Mouse (Mus musculus) intestine, postnatal 0 days (tissue): ENCODE data around the gene Slc24a1. TPM values are rescaled to one million over a fixed set of nuclear protein-coding genes. Genes with fewer than 3 reads are reported as not detected.
A peak's percentile ranks its signal among the peaks of the same experiment; 100 is the strongest.

Experiments
- ATAC-seq: fragments of 200-750 bp; cut with Nextera tagmentation; 2 replicates; pipeline ENCODE4 v1.8.0; 2017; ENCODE audit warnings: mild to moderate bottlenecking, moderate TSS enrichment, moderate library complexity
- H3K27ac ChIP-seq: fragments of 300-500 bp; sonication (generic); 2 replicates; pipeline ENCODE4 v1.5.1; 2014; ENCODE audit warnings: mild to moderate bottlenecking, low read depth, low read length, moderate library complexity
- H3K27me3 ChIP-seq: fragments of 300-500 bp; sonication (generic); replicated peaks from 2 replicates; pipeline ENCODE4 v1.6.1; 2014; ENCODE audit warnings: low read length, mixed read lengths; ENCODE audit not compliant: control insufficient read depth, insufficient read depth
- H3K36me3 ChIP-seq: fragments of 300-500 bp; sonication (generic); 2 replicates; pipeline ENCODE4 v1.6.1; 2014; ENCODE audit warnings: mild to moderate bottlenecking, moderate library complexity; ENCODE audit not compliant: control insufficient read depth, insufficient read depth
- H3K4me1 ChIP-seq: fragments of 300-500 bp; sonication (generic); replicated peaks from 2 replicates; pipeline ENCODE4 v1.6.1; 2014; ENCODE audit warnings: antibody characterized with exemption, low read length, mixed read lengths; ENCODE audit not compliant: control insufficient read depth, insufficient read depth
- H3K4me2 ChIP-seq: fragments of 300-500 bp; sonication (generic); replicated peaks from 2 replicates; pipeline ENCODE4 v1.6.1; 2014; ENCODE audit warnings: low read depth, mild to moderate bottlenecking, moderate library complexity
- H3K4me3 ChIP-seq: fragments of 300-500 bp; sonication (generic); 2 replicates; pipeline ENCODE4 v1.5.1; 2014; ENCODE audit warnings: low read depth, low read length
- H3K9ac ChIP-seq: fragments of 300-500 bp; sonication (generic); 2 replicates; pipeline ENCODE4 v1.6.1; 2014; ENCODE audit warnings: mild to moderate bottlenecking, low read depth, low read length
- H3K9me3 ChIP-seq: fragments of 300-500 bp; sonication (generic); 2 replicates; pipeline ENCODE4 v1.6.1; 2016; ENCODE audit warnings: mixed run types; ENCODE audit not compliant: control insufficient read depth
- CTCF ChIP-seq: sonication (generic); IDR thresholded peaks from 2 replicates; pipeline ENCODE4 v1.5.1; 2016; ENCODE audit warnings: low read depth, mild to moderate bottlenecking, control low read depth, antibody characterized with exemption, moderate library complexity
- WGBS: fragments of 180-500 bp; shearing (Covaris S2); extraction: QIAGEN DNeasy Blood & Tissue Kit; methylation state at CpG from one replicate; pipeline ENCODE4 v1.1.7; 2014; 5-methylcytosine and 5-hydroxymethylcytosine counted together
- polyA plus RNA-seq: library from polyadenylated mRNA; unstranded; fragments of >200 nt; fragmentation: Nextera tagmentation; extraction: Ambion mirVana; gene quantifications from 2 replicates; pipeline ENCODE4 v1.2.1, GENCODE M21; 2015

Slc24a1 gene
- polyA plus RNA-seq, 1 experiment from 2014 or later, result 0.04 TPM

DNA sequence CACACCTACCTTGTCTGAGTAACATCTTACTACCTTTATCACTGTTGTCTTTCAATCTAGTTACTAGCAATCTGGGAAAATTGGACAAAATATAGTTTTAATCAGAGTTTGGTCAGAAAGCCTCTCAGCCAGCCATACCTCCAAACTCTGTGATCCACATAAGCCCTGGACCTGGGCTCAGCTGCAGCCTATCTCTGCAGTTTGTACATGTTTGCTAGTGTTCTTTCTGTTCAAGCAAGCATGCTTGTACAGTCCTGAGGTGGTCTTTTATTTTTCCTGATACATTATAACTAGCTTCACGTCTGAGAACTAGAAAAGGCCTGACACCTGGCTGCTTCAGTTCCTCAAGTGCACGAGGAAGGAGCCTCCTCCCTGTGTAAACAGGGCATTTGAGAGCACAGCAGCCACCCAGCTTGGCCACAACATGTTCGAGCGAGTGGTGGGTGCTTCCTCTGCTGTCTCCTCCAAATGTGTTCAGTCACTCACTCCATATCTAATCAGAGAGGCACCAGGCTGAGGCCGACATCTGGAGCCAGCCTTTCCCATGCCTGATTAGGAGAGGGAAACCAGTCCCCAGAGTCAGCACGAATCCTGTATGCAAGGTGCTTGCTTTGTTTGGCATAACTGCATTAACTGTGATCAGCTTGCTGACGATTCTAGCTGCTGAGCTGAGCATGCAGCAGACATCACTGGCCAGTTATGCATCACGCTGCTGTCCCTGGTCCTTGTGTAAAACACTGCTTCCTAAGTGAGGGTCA is 33.8 kb upstream of the Slc24a1 start:
- ATAC-seq, result no peak
- no peaks in the 10 kb centered on the region for H3K4me1 ChIP-seq
- WGBS, result 52% methylated on average over 8 of the region's 8 CpGs
- no peaks in the 10 kb centered on the region for H3K27me3 ChIP-seq
- H3K9ac ChIP-seq, result no peak overlapping the region
- no peak overlapping the region for H3K4me3 ChIP-seq
- no peaks in the 10 kb centered on the region for H3K9me3 ChIP-seq
- H3K36me3 ChIP-seq, result peaks cover 75% of the 10 kb centered on the region
- no peak for TF ChIP-seq CTCF
- H3K27ac ChIP-seq, result no peak overlapping the region
- H3K4me2 ChIP-seq, result no peak overlapping the region

DNA sequence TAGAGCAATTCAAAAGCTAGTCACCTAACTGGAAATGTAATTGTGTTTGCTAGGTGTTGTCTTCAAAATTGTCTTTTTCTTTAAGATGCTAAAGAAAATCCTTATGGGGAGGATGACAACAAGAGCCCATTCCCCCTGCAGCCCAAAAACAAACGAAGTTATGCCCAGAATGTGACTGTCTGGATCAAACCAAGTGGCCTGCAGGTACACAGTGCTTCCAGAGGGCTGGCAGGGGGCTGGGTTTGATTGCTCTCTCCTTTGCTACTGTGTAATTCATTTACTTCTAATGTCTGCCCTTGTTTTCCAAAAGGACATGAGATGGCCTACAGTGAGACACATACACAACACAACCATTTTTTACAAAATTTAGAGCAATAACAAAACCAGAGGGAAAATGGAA is 30.5 kb upstream of the Slc24a1 start:
- 79% methylated on average over 1 of the region's 1 CpGs for WGBS
- Histone ChIP-seq H3K4me1 (no peaks in the 10 kb centered on the region), H3K4me3 (no peak overlapping the region), H3K36me3 (peaks cover 87% of the 10 kb centered on the region), H3K4me2 (no peak overlapping the region), H3K9ac (no peak overlapping the region), H3K9me3 (no peaks in the 10 kb centered on the region), H3K27ac (no peak overlapping the region), H3K27me3 (no peaks in the 10 kb centered on the region)
- no peak for ATAC-seq
- TF ChIP-seq CTCF, result no peak

DNA sequence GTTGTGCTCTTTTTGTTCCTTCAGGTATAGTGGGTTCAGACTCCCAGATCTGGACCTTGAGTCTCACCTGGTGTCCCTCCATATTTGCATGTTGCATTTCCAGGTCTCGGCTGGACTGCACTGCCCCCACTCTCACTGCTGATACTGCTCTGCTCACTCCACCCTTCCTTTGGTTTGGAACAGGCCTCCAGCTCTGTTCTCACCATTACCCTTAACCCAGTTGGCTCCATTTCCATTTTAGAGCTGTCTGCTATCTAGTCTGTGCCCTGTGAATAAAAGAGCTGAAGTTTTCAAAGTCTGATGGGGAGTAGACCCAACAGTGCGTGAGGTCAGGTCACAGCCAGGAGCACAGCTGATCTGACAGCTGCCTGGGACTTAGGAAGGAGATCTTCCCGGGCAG is 29.1 kb upstream of the Slc24a1 start:
- Histone ChIP-seq H3K4me1 (no peaks in the 10 kb centered on the region), H3K27me3 (no peaks in the 10 kb centered on the region), H3K27ac (no peak overlapping the region), H3K9ac (no peak overlapping the region), H3K36me3 (peaks cover 86% of the 10 kb centered on the region), H3K4me2 (no peak overlapping the region), H3K9me3 (no peaks in the 10 kb centered on the region), H3K4me3 (no peak overlapping the region)
- 75% methylated on average over 3 of the region's 3 CpGs for WGBS
- TF ChIP-seq CTCF, result no peak
- no peak for ATAC-seq

DNA sequence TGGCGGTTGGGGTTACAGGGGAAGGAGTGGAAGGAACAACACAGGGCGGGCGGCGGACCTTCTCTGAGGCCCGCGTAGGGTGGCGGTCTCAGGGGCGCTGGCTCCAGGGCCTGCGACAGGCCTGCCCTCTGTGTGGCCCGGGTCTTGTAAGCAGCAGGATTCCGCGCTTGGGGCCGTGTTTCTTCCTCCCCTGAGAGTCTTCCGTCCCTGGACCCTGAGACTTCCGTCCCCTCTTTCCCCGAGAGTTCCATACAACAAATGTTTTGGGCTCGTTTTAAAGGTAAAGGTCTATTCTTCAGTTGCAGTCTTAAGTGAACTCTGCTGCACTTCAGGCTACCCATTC is 9.5 kb upstream of the Slc24a1 start:
- H3K4me2 ChIP-seq, result peak overlapping the region; percentile 68
- H3K9ac ChIP-seq, result peak overlapping the region; percentile 90
- peak overlapping the region; percentile 91 for H3K4me3 ChIP-seq
- no peak for TF ChIP-seq CTCF
- 0% methylated on average over 15 of the region's 17 CpGs for WGBS
- no peaks in the 10 kb centered on the region for H3K4me1 ChIP-seq
- no peaks in the 10 kb centered on the region for H3K27me3 ChIP-seq
- H3K36me3 ChIP-seq, result peaks cover 15% of the 10 kb centered on the region; the same call in 1 of the 2 replicates
- ATAC-seq, result peak; percentile 72
- H3K9me3 ChIP-seq, result no peaks in the 10 kb centered on the region
- H3K27ac ChIP-seq, result peak overlapping the region; percentile 88

DNA sequence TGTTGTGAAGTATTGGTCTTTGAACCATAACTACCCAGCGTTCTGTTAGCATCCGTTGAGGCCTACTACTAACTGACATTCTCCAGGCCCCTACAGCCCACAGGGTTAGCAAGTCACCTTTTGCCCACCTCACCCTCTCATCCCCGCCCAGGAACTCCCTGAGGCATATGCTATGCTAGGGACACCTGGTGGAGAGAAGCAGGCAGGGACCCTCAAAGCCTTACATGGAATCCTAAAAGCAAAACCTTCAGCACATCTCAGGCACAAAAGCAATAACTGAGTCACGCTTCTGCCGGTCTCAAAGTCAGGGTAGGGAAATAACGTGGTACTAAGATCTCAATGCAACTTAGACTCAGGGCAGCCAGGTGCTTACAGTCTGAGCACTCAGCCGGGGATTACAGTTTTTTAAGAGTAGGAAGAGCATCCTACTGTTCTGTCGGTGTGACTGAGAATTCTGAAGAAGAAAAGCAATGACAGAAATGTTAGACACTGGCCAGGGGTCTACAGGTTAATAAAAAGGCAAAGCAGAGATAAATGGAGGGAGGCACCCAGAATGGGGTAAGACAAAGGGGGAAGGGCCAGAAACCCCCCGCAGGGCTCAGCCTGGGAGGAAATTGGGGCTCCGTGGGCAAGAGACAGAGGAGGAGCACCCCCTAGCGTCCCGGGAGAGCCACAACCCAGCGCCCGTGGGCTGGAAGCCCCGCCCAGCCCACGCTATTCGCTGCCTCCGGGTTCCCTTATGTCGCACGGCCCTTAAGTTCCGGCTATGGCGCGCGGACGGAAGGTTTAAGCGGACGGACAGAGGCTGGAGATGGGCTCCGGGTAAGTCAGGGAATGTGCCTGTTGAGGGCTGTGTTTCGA is 8.9 kb upstream of the Slc24a1 start, which contains the start of gene Ints14:
TSS of gene Ints14 (plus strand) at position 789 of the 861 bp plus-strand sequence.
- 6% methylated on average over 29 of the region's 29 CpGs for WGBS
- Histone ChIP-seq H3K4me3 (peak within 1 kb of the TSS; percentile 91), H3K27me3 (no peaks in the 10 kb centered on the region), H3K4me2 (peak within 1 kb of the TSS; percentile 68), H3K4me1 (no peaks in the 10 kb centered on the region), H3K36me3 (peaks cover 9% of the 10 kb centered on the region; the same call in 1 of the 2 replicates), H3K9ac (peak within 1 kb of the TSS; percentile 90), H3K27ac (peak within 1 kb of the TSS; percentile 88), H3K9me3 (no peaks in the 10 kb centered on the region)
- peak; percentile 94 for ATAC-seq
- peak; percentile 92 for TF ChIP-seq CTCF

DNA sequence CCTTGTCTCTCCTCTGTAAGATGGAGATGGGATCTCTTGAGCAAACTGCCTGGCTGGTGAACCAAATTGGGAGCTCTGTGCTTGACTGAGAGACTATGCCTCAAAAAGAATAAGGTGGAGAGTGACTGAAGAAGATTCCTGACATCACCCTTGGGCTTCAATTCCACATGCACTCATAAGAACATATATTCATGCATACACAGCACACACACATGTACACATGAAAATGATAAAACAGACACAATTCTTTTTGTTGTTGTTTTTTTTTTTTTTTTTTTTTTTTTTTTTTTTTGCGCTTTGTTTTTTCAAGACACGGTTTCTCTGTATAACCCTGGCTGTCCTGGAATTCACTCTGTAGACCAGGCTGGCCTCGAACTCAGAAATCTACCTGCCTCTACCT is 5.9 kb upstream of the Slc24a1 start:
- no peak overlapping the region for H3K4me3 ChIP-seq
- no peaks in the 10 kb centered on the region for H3K4me1 ChIP-seq
- no peak overlapping the region for H3K4me2 ChIP-seq
- no peak for TF ChIP-seq CTCF
- H3K9me3 ChIP-seq, result no peaks in the 10 kb centered on the region
- H3K9ac ChIP-seq, result no peak overlapping the region
- no peak for ATAC-seq
- no peaks in the 10 kb centered on the region for H3K36me3 ChIP-seq
- WGBS, result 91% methylated on average over 3 of the region's 3 CpGs
- H3K27me3 ChIP-seq, result 0 out of 2 replicates have a peak, but pooled peaks cover 2% of the 10 kb centered on the region
- H3K27ac ChIP-seq, result no peak overlapping the region
